Mouse (Mus musculus) liver, embryonic 16.5 days (tissue): ENCODE measurements around the gene Olfr218. TPM values are rescaled to one million over a fixed set of nuclear protein-coding genes. Genes with fewer than 3 reads are reported as not detected.
"Not testable (repeated sequence)": the region's sequence is repeated elsewhere in the genome, so short reads cannot be mapped to it uniquely, and the experiment has no call there.

Source experiments
- ATAC-seq: fragments of 200-750 bp; cut with Nextera tagmentation; 2 replicates; pipeline ENCODE4 v1.8.0; 2017; ENCODE audit warnings: low read depth, mild to moderate bottlenecking, moderate number of reproducible peaks, moderate library complexity
- H3K27ac ChIP-seq: fragments of 300-500 bp; sonication (generic); 2 replicates; pipeline ENCODE4 v1.5.1; 2014; ENCODE audit warnings: mild to moderate bottlenecking, low read length
- H3K27me3 ChIP-seq: fragments of 300-500 bp; sonication (generic); 2 replicates; pipeline ENCODE4 v1.6.1; 2014; ENCODE audit warnings: low read depth, low read length, mixed read lengths; ENCODE audit not compliant: control insufficient read depth, insufficient read depth
- H3K36me3 ChIP-seq: fragments of 300-500 bp; sonication (generic); 2 replicates; pipeline ENCODE4 v1.6.1; 2014; ENCODE audit warnings: mild to moderate bottlenecking; ENCODE audit not compliant: control insufficient read depth, insufficient read depth
- H3K4me1 ChIP-seq: fragments of 300-500 bp; sonication (generic); 2 replicates; pipeline ENCODE4 v1.6.1; 2014; ENCODE audit warnings: low read depth, low read length, mixed read lengths; ENCODE audit not compliant: control insufficient read depth
- H3K4me2 ChIP-seq: fragments of 300-500 bp; sonication (generic); 2 replicates; pipeline ENCODE4 v1.6.1; 2014; ENCODE audit warnings: low read depth, low read length, mixed read lengths
- H3K4me3 ChIP-seq: fragments of 300-500 bp; sonication (generic); 2 replicates; pipeline ENCODE4 v1.5.1; 2014; ENCODE audit warnings: low read depth, mild to moderate bottlenecking, low read length
- H3K9ac ChIP-seq: fragments of 300-500 bp; sonication (generic); 2 replicates; pipeline ENCODE4 v1.6.1; 2014; ENCODE audit warnings: low read depth, low read length
- H3K9me3 ChIP-seq: fragments of 300-500 bp; sonication (generic); replicated peaks from 2 replicates; pipeline ENCODE4 v1.6.1; 2016; ENCODE audit warnings: low read length; ENCODE audit not compliant: control insufficient read depth
- WGBS: fragments of 180-500 bp; shearing (Covaris S2); extraction: QIAGEN DNeasy Blood & Tissue Kit; methylation state at CpG from one replicate; pipeline ENCODE4 v1.1.7; 2014; ENCODE audit not compliant: insufficient replicate concordance; 5-methylcytosine and 5-hydroxymethylcytosine counted together
- polyA plus RNA-seq: library from polyadenylated mRNA; unstranded; fragments of >200 nt; fragmentation: Nextera tagmentation; extraction: Ambion mirVana; gene quantifications from 2 replicates; pipeline ENCODE4 v1.2.1, GENCODE M21; 2015

Gene Olfr218
- not detected in 2 replicates for polyA plus RNA-seq

DNA sequence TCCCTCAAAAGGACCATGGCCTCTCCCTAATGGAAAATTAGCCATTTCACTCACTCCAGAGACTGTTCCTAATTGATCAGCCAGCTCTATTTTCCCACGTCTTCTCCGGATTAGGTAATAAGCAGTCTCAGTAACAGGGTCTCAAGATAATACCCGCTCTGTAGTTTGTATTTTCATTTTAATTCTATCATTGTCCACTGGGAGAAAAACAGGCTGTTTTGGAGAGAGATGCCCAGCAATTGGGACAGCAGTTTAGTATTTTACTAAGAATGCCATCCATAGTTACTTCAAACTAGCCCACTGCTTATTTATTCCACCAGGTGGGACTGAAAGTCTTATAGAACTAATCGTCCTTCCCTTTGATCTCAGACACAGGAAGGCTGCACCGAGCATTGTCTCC is at the start of gene Olfr218:
TSS of gene Olfr218 (plus strand) at position 301 of the 400 bp plus-strand sequence.
- Histone ChIP-seq H3K27me3 (no peaks in the 10 kb centered on the region), H3K27ac (no peak within 1 kb of the TSS), H3K4me3 (no peak within 1 kb of the TSS), H3K4me1 (no peaks in the 10 kb centered on the region), H3K4me2 (no peak within 1 kb of the TSS), H3K36me3 (no peaks in the 10 kb centered on the region), H3K9me3 (no peaks in the 10 kb centered on the region), H3K9ac (no peak within 1 kb of the TSS)
- WGBS = 55% methylated on average over 5 of the region's 5 CpGs
- ATAC-seq = no peak

DNA sequence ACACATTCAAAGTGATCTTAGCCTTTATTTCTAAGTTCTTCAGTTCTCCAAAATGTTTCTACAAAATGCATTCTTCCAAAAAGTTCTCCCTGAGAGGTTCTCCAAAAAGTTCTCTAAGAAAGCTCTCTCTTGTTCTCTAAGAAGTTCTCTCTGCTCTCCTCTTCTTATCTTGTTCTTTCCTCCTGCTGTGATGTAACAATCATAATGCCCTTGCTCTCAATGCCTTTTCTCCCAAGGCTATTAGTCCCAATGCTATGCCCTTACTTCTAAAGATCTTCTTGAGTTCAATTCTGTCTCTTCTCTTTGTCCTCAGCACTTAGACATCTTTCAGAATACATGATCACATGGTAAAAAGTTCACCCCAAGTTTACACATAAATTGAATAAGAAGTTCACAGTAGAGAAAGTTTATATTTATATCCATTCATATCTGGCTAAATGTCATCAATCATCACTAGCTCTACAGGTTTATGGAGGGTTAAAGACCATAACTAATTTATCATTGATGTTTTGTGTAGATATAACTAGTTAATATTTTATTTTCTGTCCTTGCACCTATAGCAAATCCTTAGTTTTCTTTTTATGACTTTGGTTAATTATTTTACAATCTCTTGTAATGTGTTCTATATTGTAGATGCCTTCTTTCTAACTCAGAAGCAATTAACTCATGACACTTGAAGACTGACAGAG is 23.3 kb upstream of the Olfr218 start:
- H3K4me1 ChIP-seq = no peaks in the 10 kb centered on the region
- no peak overlapping the region for H3K4me3 ChIP-seq
- H3K27ac ChIP-seq = no peak overlapping the region
- no peak for ATAC-seq
- H3K9me3 ChIP-seq = no peaks in the 10 kb centered on the region
- no peak overlapping the region for H3K4me2 ChIP-seq
- H3K27me3 ChIP-seq = no peaks in the 10 kb centered on the region
- H3K9ac ChIP-seq = no peak overlapping the region
- no peaks in the 10 kb centered on the region for H3K36me3 ChIP-seq

DNA sequence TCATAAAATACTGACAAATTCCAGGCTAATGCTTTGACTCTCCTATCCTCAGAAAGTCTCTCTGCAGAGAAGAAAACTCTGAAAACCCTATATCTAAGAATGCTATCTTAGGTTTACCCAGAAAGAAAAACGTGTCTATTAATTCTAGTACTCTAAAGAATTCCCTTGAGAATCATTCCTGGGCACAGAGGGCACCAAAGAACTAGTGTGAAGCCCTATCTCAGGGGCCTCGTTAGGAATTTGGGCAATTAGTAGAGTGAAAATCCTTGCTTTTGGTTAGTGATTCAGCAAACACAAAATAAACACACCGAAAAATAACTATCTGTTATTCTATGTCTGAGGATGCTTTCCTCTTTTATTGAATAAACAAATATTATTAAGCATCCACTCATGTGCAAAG is 7.1 kb upstream of the Olfr218 start, which contains the start of gene Olfr1406:
TSS of gene Olfr1406 (minus strand) at position 101 of the 400 bp plus-strand sequence.
- H3K9ac ChIP-seq = no peak within 1 kb of the TSS
- 30% methylated on average over 3 of the region's 3 CpGs for WGBS
- H3K27me3 ChIP-seq = no peaks in the 10 kb centered on the region
- no peak within 1 kb of the TSS for H3K4me3 ChIP-seq
- no peaks in the 10 kb centered on the region for H3K9me3 ChIP-seq
- no peak within 1 kb of the TSS for H3K27ac ChIP-seq
- H3K36me3 ChIP-seq = no peaks in the 10 kb centered on the region
- H3K4me1 ChIP-seq = no peaks in the 10 kb centered on the region
- ATAC-seq = no peak
- H3K4me2 ChIP-seq = no peak within 1 kb of the TSS

DNA sequence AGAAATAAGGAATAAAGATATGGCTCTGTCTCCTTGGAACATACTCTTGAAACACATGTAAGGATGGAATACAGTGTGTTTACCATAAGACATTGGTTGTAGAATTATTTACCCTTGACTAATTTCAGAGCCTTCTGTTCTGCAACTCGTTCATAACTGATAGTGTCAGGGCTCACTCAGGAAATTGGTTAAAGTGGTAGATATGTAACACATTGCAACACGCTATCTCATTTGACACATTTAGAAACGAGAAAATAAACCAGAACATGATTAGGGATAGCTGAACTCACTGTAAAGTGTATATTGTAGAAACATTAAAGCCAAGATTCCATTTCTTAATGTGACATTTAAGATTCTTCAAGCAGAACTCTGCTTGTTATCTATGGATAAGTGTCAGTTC is 5.5 kb upstream of the Olfr218 start:
- whole genome bisulfite sequencing = 22% methylated on average over 3 of the region's 3 CpGs
- Histone ChIP-seq H3K27me3 (no peaks in the 10 kb centered on the region), H3K4me2 (no peak overlapping the region), H3K9ac (no peak overlapping the region), H3K36me3 (no peaks in the 10 kb centered on the region), H3K27ac (no peak overlapping the region), H3K9me3 (no peaks in the 10 kb centered on the region), H3K4me1 (no peaks in the 10 kb centered on the region), H3K4me3 (no peak overlapping the region)
- ATAC-seq = no peak

DNA sequence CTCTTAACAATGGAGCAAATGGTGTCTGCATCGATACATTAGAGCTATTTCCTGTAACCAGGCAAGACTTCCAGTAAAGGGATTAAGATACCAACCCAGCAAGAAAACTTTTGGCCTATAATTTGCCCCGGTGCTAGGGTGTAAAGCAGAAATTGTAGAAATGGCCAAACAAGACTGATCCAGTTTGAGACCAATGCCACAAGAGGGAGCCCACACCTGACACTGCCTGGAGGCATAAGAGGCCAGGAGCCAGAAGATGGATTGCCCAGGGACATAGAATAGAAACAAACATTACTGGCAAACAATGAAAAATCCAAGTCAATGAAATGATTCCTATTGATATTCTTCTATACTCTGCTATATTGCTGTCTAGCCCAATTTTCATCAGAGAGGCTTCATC is 1.2 kb upstream of the Olfr218 start:
- ATAC-seq = no peak

DNA sequence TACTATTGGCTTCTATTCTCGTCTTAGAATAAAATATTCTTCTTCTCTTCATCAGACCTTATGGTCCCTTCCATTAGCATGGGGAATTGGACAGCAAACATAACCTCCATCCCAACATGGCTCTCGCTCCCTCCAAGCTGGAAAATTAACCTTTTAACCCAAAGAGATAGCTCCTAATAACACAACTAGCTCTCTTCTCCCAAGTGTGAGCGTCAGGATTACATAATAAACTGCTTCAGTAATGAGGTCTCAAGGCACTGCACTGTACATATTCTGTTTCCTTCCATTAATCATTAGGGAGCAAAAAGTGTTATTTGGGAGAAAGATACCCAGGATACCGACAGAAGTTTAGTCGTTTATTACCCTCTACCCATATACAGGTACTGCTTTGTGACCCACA is 14.5 kb downstream of the Olfr218 start, which contains the start of gene Olfr1404:
TSS of gene Olfr1404 (plus strand) at position 301 of the 400 bp plus-strand sequence.
- 55% methylated on average over 5 of the region's 5 CpGs for WGBS
- ATAC-seq = no peak
- Histone ChIP-seq H3K27ac (no peak within 1 kb of the TSS), H3K27me3 (no peaks in the 10 kb centered on the region), H3K9ac (no peak within 1 kb of the TSS), H3K9me3 (no peaks in the 10 kb centered on the region), H3K4me1 (no peaks in the 10 kb centered on the region), H3K4me3 (no peak within 1 kb of the TSS), H3K4me2 (no peak within 1 kb of the TSS), H3K36me3 (no peaks in the 10 kb centered on the region)

More for the DNA sequence above, 1.2 kb upstream of the Olfr218 start:
- Histone ChIP-seq H3K4me2 (no peak overlapping the region), H3K4me1 (no peaks in the 10 kb centered on the region), H3K36me3 (no peaks in the 10 kb centered on the region), H3K9ac (no peak overlapping the region), H3K27me3 (no peaks in the 10 kb centered on the region), H3K4me3 (no peak overlapping the region), H3K9me3 (no peaks in the 10 kb centered on the region), H3K27ac (no peak overlapping the region)
- WGBS = 52% methylated on average over 2 of the region's 2 CpGs

DNA sequence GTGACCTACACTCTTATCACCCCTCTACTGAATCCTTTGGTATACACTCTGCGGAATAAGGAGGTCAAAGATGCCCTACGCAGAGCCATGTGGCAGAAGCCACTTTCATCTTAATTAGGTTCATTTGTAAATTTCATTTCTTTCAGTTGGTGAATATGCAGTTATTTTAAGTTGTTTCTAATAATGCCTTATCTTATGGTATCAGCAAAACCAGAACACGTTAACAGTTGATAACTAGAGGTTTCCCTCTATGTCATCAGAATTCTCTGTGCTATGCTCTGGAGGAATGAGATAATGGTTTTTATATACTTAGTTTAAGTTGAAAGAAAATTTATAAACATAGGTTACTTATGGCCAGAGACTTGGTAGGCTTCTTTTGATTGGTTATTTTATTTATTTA is 18.9 kb downstream of the Olfr218 start:
- ATAC-seq = no peak
- WGBS = 59% methylated on average over 3 of the region's 3 CpGs
- H3K27me3 ChIP-seq = no peaks in the 10 kb centered on the region
- no peaks in the 10 kb centered on the region for H3K4me1 ChIP-seq
- no peak overlapping the region for H3K4me2 ChIP-seq
- no peak overlapping the region for H3K27ac ChIP-seq
- H3K9ac ChIP-seq = no peak overlapping the region
- H3K9me3 ChIP-seq = no peaks in the 10 kb centered on the region
- no peak overlapping the region for H3K4me3 ChIP-seq
- H3K36me3 ChIP-seq = no peaks in the 10 kb centered on the region

DNA sequence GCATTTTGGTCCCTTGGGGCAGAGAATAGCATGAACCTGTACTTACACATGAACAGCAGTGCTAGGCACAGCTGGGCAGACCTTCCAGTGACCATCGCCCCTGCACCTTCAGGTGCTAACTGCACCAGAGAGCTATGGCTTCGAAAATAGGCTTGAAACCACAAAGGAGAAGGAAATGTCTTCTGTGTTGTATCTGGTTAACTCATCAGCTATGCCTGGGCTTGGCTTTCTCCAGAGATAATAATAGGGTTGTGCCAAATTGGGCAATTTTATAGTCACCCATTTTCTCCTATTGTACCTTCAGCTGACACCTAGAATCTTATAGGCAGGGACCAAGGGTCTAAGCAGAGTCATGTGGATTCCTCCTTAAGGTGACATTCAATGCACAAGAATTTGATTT is 29.5 kb downstream of the Olfr218 start, which contains the start of gene Fcer1a:
TSS of gene Fcer1a (minus strand) at position 134 of the 400 bp plus-strand sequence.
- Histone ChIP-seq H3K27ac (no peak within 1 kb of the TSS), H3K4me2 (no peak within 1 kb of the TSS), H3K27me3 (no peaks in the 10 kb centered on the region), H3K9me3 (no peaks in the 10 kb centered on the region), H3K4me1 (no peaks in the 10 kb centered on the region), H3K4me3 (no peak within 1 kb of the TSS), H3K36me3 (no peaks in the 10 kb centered on the region), H3K9ac (no peak within 1 kb of the TSS)
- WGBS = 39% methylated on average over 2 of the region's 2 CpGs
- no peak for ATAC-seq

DNA sequence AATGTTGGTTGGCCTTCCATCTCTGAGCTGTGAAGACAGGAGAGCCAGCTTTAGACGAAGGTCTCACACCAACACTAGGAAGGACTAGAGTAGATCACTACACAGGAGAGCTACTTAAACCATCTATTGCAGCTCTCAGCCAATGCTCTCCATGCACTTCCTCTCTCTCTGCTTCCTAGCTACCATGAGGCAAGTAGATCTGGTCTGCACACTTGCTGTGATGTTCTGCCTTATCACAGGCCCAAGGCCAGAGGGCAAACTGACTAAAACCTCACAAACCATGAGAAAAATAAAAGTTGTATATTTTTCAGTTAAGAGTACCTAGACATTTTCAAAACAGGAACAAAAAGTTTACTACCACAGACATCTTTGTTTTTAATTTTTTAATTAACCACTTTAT is 39.4 kb downstream of the Olfr218 start:
- not testable (repeated sequence) for H3K9ac ChIP-seq, H3K9me3 ChIP-seq, H3K36me3 ChIP-seq, H3K27ac ChIP-seq, H3K4me1 ChIP-seq, H3K4me2 ChIP-seq, H3K27me3 ChIP-seq, H3K4me3 ChIP-seq, ATAC-seq
- 45% methylated on average over 1 of the region's 1 CpGs for WGBS
